Mouse (Mus musculus) brain, adult 2 months (tissue): ENCODE results near the gene Nbl1.

Experiments used
- DNase-seq: peaks from one replicate; pipeline ENCODE4 v3.0.0; 2011; ENCODE audit warnings: low read depth, low spot score

Nbl1 gene

GRCm38 (mm10) chr4:139068287-139068686, 24.5 kb downstream of the Nbl1 start:
- DNase-seq, result peak; percentile 84

DNA sequence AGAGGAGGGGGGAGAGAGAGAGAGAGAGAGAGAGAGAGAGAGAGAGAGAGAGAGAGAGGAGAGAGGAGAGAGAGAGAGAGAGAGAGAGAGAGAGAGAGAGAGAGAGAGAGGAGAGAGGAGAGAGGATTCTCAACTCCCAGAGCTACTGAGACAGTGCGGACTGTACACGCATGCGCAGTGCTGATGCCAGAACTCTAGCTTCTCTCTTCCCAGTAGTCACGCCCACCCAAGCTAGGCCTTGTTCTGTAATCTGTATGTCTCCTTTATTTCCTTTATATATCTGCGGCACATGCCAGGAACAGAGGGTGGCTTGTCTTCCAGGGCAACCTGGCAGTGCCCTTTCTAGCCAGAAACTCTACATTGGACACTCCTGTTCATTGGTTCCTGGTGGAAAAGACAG, 28.0 kb downstream of the Nbl1 start:
- peak; percentile 70 for DNase-seq

DNA sequence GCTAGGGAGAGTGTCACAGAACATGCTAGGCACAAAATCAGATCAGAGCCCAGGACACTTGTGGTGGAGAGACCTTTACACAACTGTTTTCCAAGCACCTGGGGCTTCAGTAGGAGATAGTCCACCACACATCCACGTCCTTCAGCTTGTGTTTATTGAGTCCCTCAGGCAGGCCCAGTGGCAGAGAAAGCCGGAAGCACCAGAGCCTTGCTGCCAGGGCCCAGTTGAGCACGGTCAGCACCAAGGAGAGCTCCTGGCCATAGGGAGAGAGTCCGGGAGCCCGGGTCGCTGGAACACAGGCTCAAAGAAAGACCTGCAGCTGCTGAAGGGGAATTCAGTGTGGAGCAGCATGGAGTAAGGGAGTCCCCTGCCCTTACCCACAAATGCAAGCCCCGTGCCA, 33.2 kb downstream of the Nbl1 start:
- no peak for DNase-seq

DNA sequence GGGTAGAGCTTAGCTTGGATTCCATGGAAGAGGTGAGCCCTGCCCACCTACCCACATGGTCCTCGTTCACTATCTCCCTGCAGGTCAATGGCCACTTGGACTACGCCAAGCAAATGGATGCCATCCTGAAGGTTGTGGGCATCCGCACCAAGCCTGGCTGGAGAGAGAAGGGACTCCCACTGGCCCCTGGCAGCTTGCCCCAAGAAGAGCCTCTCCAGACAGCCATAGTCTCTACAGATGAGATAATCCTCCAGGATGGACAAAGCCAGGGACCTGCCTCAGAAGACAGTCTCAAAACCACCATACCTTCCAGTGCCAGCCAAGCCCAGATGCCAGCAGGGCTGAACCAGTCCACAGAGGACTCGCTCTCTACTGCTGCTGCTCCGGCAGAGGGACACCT, 34.8 kb downstream of the Nbl1 start:
- no peak for DNase-seq

- DNase-seq, result no peak
Observed at GRCm38 (mm10) chr4:139057291-139057690, 35.5 kb downstream of the Nbl1 start.

DNA sequence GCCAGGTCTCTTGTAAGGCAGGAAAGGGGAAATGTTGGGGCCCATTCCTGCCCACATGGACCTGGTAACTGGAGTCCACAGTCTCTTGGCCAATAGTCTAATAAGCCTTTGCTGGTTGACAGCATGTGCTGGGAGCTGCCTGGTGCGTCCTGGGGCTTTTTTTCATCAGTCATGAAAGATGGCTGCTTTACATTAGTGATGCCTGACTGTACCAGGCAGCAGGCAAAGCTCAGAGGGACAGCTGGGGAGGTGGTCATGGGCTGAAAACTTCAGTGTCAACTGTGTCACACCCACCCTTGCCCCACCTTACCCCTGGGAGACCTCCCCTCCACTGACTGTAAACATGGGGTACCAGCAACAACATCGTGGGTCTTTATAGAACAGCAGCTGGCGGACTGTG, 37.0 kb downstream of the Nbl1 start:
- no peak for DNase-seq

GRCm38 (mm10) chr4:139055336-139055735, 37.5 kb downstream of the Nbl1 start:
- peak; percentile 66 for DNase-seq

- peak; percentile 78 for DNase-seq
Observed at GRCm38 (mm10) chr4:139054300-139054923, 38.4 kb downstream of the Nbl1 start.

DNA sequence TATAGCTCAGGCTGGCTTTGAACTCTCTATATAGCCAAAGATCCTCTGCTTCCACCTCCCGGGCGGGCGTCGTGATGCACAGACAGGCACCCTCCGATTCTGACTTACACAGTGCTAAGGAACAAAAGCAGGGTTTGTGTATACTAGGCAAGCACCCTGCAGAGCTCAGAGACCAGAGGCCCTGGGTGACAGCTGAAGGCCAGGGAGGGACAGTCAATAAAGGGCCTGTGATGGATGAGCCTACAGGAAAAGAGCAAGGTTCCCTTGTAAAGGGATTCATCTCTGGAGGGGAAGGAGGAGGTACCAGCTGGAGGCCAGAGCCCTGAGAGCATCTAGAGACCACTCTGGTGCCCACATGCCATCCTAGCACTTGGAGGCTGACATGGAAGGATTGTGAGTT, 39.4 kb downstream of the Nbl1 start:
- DNase-seq, result no peak

DNA sequence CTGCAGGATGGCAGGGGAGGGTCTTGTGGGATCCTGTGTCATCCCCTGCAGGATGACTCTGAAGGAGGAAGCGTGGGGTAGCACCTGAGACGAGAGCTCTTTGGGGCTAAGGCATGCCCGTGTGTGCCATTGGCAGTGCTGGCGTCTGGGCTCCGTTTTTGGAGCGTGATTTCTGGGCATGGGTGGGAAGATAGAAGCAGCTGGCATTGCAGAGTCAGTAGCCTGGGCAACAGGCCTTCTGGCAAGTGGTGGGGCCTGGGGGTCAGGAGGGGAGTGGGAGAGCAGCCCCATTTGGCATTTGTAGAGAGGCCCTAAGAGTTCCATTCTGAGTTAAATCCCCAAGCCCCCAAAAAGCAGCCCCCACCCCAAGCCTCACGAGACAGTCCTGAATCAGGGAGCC, 40.0 kb downstream of the Nbl1 start:
- no peak for DNase-seq

DNA sequence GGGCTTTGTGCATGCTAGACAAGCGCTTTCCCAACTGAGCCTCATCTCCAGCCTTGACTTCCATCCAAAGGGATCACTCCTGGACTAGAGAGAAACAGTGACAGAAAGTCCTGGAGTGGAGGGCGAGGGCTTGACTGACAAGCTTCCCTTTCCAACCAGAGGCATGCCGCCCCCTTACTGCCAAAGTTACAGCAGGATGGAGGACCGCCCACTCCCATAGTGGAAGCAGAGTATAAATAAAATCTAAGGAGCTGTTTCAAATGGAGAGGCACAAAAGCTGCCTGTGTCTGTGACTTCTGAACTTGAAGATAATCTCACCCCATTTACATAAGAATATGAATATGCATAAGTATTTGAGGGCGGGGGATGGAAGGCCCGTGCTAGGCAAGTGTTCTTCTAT, 44.3 kb downstream of the Nbl1 start:
- peak; percentile 78 for DNase-seq

DNA sequence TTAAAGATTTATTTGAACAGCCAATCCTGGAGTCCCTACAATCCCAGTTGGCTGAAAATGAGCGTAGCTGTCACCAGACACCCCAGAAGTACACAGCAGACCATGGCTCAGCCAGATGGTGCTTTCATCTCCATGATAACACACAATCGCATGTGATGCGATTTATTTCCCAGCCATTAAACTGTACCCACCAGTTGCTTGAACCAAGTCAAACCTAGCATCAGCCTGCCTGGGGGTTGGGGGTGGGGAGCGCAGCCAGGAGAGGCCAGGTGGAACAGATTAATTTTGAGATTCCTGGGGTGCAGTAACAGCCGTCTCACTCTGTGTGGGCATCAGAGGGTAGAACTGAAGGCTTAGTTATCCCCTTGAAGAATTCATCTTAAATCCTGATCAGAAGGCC, 46.4 kb downstream of the Nbl1 start:
- DNase-seq, result no peak

DNA sequence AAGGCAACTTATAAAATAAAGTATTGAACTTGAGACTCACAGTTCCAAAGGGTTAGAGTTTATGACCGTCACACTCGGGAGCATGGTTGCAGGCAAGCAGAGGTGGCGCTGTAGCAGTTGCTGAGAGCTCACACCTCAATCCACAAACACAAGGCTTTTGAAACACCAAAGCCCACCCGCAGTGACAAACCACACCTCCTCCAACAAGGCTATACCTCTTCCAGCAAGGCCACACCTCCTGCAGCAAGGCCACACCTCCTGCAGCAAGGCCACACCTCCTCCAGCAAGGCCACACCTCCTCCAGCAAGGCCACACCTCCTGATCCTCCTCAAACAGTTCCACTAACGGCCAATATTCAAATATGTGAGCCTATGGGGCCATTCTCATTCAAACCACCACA, 48.2 kb downstream of the Nbl1 start:
- no peak for DNase-seq

DNA sequence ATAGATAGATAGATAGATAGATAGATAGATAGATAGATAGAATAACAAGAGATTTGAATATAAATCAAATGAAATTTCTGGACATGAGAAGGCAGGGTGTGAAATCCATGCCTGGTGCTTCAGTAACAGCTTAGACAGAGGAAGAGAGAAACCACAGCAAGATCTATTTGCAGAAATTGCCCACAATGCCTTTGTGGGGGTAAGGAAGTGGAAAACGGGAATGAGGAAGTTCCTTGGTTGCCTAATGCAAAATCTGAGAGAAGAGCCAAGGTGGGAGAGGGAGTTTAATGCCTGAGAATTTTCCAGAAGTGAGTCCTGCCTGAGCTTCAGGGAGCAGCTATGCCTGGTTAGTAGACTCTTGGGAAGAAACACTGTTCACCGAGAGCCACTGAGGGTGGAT, 49.2 kb downstream of the Nbl1 start:
- DNase-seq, result no peak

GRCm38 (mm10) chr4:139042611-139043010, 50.2 kb downstream of the Nbl1 start:
- no peak for DNase-seq

GRCm38 (mm10) chr4:139040084-139040839, 52.5 kb downstream of the Nbl1 start:
- peak; percentile 40 for DNase-seq

DNA sequence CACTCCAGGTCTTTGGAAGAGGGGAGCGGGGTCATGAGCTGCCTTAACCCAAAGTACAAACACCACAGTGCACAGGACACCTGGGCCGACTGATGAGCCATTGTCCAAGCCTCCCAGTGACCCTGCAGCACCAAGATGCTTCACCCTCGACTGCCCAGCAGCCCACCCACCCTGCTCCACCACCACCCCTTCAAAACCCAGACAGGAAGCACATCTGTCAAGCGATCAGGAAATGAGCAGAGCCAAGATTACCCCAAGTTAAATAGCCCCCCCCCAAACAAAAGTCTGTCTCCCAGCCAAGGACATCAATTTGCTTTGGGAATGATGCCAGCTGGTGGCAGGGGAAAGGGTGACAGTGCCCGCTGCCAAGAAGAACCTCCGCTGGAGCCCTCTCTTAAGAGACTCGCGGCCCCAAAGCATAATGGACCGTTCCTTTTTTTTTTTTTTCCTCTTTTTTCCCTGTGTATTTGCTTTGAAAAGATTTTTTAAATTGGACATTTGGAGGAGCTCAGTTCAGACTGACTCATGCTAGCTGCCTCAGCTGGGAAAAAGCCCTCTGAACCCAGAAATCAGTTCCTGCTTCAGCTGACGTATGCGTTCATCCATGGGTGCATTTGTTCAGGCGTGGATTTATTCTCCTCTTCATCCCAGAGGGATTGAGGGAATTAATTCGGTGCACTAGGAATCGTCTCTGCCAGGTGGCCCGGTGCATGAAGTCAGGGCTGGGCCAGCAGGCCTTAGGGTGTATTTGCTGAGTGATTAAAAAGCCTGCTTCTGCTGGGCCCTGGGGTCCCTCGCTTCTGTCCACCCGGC, 54.8 kb downstream of the Nbl1 start:
- DNase-seq, result no peak

- peak; percentile 55 for DNase-seq
Observed at GRCm38 (mm10) chr4:139035799-139036198, 57.0 kb downstream of the Nbl1 start.

DNA sequence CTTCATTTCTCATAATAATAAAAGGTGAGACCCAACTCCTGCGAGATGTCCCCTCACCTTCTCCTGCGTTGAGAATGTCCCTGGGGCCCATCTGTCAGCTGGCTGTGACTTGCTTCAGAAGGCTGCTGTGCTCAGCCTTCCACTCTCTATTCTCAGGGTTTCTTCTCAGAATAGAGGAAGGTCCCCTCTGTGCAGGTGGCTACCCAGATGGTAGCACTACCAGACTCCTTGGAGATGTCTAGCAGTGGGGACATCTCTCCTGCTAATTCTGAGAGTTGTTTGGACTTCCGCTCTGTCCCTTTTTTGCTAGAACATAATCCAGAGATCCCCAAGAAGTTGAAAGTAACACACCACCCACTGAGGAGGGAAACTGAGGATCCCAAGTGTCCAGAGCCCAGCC, 57.9 kb downstream of the Nbl1 start:
- peak; percentile 56 for DNase-seq

DNA sequence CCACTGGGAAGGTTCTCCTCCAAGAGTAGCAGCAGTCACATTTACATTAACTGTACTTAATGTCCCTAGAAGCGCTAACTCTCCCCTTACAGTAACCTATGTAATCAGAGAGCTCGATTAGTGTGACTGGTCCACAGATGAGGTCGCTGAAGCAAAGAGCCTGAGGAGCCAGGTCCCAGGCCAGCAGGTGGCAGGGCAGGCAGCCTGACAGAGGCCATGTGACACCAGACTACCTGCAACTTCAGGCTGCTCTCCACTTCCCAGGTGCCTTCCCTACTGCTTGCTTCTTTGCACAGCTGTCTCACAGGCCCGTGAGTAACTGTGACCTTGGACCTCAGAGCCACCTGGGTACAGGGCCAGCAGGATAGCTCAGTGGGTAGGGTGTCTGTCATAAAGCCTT, 58.3 kb downstream of the Nbl1 start:
- no peak for DNase-seq

- peak; percentile 62 for DNase-seq
Observed at GRCm38 (mm10) chr4:139034010-139034367, 58.8 kb downstream of the Nbl1 start.

DNA sequence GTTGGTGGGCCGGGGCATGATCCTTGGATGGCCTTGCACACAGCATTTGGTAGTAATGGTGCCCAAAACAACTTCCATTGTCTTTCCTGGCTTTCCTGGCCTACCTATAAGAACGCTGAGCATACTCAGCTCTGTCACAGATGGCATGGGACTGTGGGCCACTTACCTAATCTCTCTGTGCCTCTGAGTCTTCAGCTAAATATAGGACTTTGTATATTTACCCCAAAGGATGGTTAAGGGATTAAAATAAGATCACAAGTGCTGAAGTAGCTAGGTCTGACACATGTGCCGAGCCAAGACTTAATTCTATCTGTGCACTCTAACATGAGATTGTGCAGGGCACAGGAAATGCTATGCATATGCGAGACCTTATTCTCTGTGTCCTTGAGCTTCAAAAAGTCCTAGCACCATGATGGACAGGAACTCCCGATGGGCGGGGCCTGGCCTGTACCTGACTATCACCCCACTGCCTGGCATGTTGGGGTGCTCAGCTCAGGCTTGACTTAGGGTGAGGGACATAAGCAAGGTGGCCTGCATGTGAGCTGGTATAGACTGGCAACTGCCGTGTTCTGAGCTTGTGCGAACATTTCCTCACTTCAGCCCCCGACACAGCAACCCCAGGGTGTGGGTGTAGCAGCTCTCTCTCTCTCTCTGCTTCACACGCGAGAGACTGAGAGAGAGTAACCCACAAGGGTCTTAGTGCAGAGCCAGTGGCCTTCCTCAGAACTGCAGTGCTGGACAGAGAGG, 59.4 kb downstream of the Nbl1 start:
- DNase-seq, result peak; percentile 69
